Mouse (Mus musculus) gastrocnemius, postnatal 14 days (tissue): ENCODE results near the gene Cebpzos. TPM values are rescaled to one million over a fixed set of nuclear protein-coding genes. Genes with fewer than 3 reads are reported as not detected.

Experiments
- DNase-seq: peaks from one replicate; pipeline ENCODE4 v3.0.0; 2021; ENCODE audit warnings: mixed read lengths
- intact Hi-C: fragments of 180-260 bp; cut with DNase I; formaldehyde crosslinking; loops from one replicate; pipeline ENCODE4 v1.15.1; 2025; ENCODE audit warnings: low total_unique reads
- total RNA-seq, 2 experiments: library from RNA; stranded (reverse); gene quantifications; 2 replicates each; pipeline ENCODE4 v1.2.3; 2021

Gene Cebpzos
- total RNA-seq, 2 experiments from 2014 or later, result 42.7 to 43.9 TPM

DNA sequence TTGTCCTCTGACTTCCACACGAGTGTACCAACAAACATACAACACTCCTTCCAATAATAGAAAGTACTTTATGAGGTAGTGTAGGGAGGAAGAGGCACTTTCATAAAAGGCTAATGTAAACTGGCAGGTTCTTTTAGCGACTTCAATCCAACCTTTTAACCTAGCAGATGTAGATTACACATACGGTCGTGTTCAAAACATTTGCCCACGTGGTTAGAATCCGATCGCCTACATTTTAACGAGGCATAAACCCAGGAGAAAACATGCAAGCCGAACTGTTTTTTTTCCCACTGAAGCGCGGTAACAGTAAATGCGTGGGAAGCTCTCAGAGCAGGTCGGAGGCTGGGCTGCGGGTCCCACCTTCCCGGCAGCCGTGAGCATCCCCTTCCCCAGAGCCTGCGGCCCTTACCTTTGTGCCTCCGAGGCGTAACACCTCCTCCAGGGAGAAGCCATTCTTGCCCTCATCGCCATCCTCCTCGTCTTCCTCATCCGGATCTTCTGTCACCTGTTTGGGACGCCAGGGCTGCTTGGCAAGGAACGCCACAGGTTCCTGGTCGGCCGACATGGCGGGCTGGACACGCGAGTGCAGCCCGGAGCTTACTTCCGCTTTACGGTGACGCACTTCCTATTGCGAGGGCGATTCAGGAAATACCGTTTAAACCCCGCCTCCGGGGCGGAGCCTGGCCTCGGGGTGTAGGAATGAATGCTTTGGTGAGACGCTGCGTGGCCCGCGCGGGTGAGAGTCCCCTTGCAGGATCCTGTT, 20.3 kb downstream of the Cebpzos start, which contains the start of the genes Cebpz and Ndufaf7:
TSS of gene Cebpz (minus strand) at position 601 of the 763 bp plus-strand sequence.
TSS of gene Ndufaf7 (plus strand) at position 671 of the 763 bp plus-strand sequence.
- intact Hi-C loops, result no loop called here
- DNase-seq, result peak; percentile 97

- no peak for DNase-seq
- intact Hi-C loops, result no loop called here
These were observed 21.0 kb downstream of the Cebpzos start for GRCm38 (mm10) chr17:78937229-78937853.

DNA sequence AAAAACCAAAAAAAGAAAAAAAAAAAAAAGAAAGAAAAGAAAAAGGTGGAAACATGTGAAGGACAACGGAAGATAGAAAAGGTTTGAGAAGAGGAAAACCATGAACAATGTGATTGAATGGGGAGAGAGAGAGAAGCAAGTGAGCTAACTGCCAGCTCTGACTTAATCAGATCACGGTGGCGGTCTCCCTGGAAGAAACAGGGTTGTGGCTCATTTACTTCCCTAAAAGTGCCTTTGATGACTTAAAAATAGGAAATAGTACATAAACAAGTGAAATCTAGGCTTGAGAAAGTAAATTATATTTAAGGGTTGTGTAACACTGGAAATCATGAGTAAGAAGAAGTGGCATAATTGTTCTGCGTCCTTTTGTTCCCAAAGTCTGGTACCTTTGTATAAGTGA, 22.6 kb downstream of the Cebpzos start:
- intact Hi-C loops, result no loop called here

GRCm38 (mm10) chr17:78942579-78942978, 26.3 kb downstream of the Cebpzos start:
- DNase-seq, result no peak
- intact Hi-C loops, result no loop called here

More for the DNA sequence above, 22.6 kb downstream of the Cebpzos start:
- DNase-seq, result no peak

DNA sequence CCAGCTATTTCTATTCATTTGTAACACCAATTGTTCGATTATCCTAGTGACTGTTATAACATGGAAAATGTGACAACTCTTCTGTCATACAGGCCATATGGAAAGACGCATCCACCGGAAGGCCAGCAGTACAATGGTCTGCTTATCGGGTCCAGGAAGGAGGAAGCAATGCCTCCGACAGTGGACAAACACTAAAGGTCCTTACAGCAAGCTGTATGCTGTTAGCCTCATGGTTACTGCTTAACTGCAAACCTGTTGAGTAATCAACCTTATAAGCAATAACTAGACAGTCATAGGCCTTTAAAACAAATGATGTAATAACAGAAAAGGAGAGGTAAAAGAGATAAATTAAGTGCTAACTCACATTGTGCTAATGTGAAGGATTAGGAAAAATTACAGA, 34.9 kb downstream of the Cebpzos start:
- no peak for DNase-seq
- intact Hi-C loops, result no loop called here

- no peak for DNase-seq
- intact Hi-C loops, result no loop called here
These were observed 35.8 kb downstream of the Cebpzos start for GRCm38 (mm10) chr17:78952070-78952469.

- intact Hi-C loops, result no loop called here
- DNase-seq, result no peak
These were observed 36.9 kb downstream of the Cebpzos start for GRCm38 (mm10) chr17:78953240-78953639.

GRCm38 (mm10) chr17:78959473-78959872, 43.2 kb downstream of the Cebpzos start:
- no peak for DNase-seq
- intact Hi-C loops, result no loop called here

GRCm38 (mm10) chr17:78964387-78964786, 48.1 kb downstream of the Cebpzos start:
- intact Hi-C loops, result no loop called here
- DNase-seq, result no peak

- DNase-seq, result no peak
- intact Hi-C loops, result no loop called here
These were observed 50.0 kb downstream of the Cebpzos start for GRCm38 (mm10) chr17:78966092-78966883.

- intact Hi-C loops, result no loop called here
- no peak for DNase-seq
These were observed 52.2 kb downstream of the Cebpzos start for GRCm38 (mm10) chr17:78968500-78968899.

Other genes starting within 250 kb of the Cebpzos start
- 10 to 100 TPM in 1 of 2 experiments, 1 to 10 TPM in 1; 9.0 to 10.1 TPM for gene Strn, start 179.3 kb upstream of the Cebpzos start, total RNA-seq
- 10 to 100 TPM in 1 of 2 experiments, 1 to 10 TPM in 1; 8.8 to 10.3 TPM for gene Heatr5b, start 81.1 kb upstream of the Cebpzos start, total RNA-seq
- gene Gpatch11, start 80.9 kb upstream of the Cebpzos start, total RNA-seq, result 10 to 100 TPM; 17.7 to 18.4 TPM
- gene Eif2ak2, start 33.9 kb upstream of the Cebpzos start, total RNA-seq, result 1 to 10 TPM; 5.1 to 5.4 TPM
- not detected for gene Sult6b1, start 9.5 kb upstream of the Cebpzos start, total RNA-seq
- gene Cebpz, start 20.6 kb downstream of the Cebpzos start, total RNA-seq, result 10 to 100 TPM; 16.0 to 16.9 TPM
- gene Ndufaf7, start 20.6 kb downstream of the Cebpzos start, total RNA-seq, result 10 to 100 TPM; 28.0 to 29.7 TPM
- gene Prkd3, start 104.3 kb downstream of the Cebpzos start, total RNA-seq, result 10 to 100 TPM; 11.7 to 13.3 TPM
- 1 to 10 TPM; 8.3 to 8.4 TPM for gene Qpct, start 135.4 kb downstream of the Cebpzos start, total RNA-seq